Mouse (Mus musculus): ENCODE data around the gene Atp2b1.

The Atp2b1 gene

DNA sequence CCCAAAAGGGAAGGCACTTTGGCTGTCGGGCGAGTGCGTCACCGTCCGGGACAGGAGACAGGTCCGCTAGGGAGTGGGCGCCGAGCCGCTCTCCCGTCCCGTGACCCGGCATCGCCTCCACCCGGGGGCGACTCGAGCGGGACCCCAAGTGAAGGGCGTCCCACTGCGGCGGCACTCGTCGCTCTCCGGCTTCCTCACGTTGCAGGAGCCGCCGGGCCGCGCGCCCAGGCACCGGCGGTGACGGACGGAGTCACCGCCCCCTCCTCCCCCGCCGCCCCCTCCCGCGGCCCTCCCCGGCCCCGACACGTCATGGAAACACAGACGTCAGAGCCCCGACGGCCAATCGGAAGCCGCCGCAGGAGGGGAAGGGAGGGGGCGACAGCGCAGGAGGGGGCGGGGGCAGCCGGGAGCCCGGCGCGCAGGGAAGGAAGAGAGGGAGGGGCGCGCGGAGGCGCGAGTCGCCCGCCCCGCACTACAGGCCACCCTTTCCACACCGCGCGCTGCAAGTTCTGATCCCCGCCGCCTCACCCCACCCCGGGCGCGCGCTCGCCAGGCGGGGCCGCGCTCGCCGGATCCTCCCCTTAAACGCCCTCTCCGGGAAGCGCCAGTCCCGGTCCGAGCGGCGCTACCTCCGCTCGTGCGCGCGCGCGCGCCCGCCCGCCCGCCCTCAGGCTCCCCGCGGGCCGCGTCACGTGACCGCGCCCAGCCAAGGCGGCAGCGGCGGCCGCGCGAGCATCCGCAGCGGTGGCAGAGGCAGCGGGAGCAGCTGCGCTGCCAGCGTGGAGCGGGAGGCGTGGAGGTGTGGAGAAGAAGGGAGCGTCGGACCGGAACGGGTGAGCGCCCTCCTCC lies at the start of gene Atp2b1:
TSS of gene Atp2b1 (plus strand) at position 446 of the 849 bp plus-strand sequence.
- in situ Hi-C loops (cut with MboI; ENCODE audit: unreplicated experiment in 2 of 2), result loop anchor here (10.0 to 25.0 kb wide), 6 partner anchors 129 to 1573 kb away; partner anchors contain the start of genes Dusp6 (in 2 of the 2), Cep290 (in 1 of the 2), Phxr2 (in 1 of the 2) and Tmtc3 (in 1 of the 2)

- in situ Hi-C loops (cut with MboI; ENCODE audit: unreplicated experiment in 2 of 2), result no loop called here
These were observed 49.4 kb upstream of the Atp2b1 start for GRCm38 (mm10) chr10:98864851-98865250.

DNA sequence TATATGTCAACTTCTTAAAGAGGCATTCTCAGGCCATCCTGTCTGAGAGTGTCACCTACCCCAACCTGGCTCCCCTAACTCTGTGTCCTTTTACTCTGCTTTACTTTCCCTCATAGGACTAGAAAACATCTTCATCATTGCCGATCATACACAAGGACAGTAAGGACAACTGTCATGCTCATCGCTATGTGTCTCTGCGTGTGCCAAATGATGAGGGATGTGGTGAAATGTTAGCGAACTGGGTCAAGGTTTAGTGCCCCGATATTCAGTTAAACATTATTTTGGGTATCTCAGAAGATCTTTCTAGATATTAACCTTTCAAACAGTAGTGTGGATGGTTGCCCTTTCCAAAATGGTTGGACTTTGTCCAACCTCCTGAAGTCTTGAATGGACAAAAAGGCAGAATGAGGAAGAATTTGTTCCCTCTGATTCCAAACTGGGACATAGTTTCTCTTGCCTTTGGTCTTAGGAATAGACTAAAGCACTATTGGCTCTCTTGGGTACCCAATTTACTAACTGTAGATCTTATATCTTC lies 47.3 kb upstream of the Atp2b1 start:
- in situ Hi-C loops (cut with MboI; ENCODE audit: unreplicated experiment in 2 of 2), result no loop called here

DNA sequence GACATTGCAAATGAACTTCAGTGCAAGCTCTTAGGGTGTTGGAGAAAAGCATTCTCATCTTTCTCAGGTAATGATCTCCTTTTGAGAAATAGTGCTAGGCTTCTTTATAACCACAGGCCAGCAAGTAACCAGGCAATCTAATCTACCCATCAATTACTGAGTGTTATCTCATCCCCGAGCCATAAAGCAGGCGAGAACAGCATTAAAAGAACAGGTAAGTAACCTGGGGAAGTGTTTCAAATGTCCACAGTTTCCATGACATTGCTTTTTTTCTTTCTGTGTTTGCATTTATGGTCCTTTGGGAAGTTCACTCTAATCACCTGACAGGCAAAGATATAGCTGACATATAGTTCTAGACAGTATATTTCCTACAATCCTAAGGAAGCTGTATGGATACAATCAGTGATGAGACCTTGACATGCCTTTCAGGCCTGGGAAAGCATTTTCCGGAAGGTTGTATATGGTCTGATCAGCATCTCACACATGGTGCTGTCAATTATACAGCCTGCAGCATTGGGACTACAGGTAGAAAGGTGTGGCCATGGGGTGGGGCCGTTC lies 45.8 kb upstream of the Atp2b1 start:
- in situ Hi-C loops (cut with MboI; ENCODE audit: unreplicated experiment in 2 of 2), result no loop called here

DNA sequence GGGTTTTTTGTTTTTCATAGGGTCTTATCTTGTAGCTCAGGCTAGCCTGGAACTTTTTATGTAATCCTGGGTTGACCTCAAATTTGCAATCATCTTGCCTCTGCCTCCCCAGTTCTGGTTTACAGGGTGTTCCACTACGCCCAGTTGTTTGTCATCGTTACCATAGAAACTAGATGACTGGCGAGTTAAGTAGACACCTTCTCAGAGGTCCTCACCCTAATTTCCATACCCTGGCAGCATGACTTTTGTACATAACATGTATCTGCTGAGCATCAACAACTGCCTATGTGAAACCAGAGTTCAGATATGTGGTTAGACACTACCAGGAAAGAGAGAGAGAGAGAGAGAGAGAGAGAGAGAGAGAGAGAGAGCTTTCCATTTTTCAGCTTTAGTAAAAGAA lies 36.4 kb upstream of the Atp2b1 start:
- in situ Hi-C loops (cut with MboI; ENCODE audit: unreplicated experiment in 2 of 2), result no loop called here

DNA sequence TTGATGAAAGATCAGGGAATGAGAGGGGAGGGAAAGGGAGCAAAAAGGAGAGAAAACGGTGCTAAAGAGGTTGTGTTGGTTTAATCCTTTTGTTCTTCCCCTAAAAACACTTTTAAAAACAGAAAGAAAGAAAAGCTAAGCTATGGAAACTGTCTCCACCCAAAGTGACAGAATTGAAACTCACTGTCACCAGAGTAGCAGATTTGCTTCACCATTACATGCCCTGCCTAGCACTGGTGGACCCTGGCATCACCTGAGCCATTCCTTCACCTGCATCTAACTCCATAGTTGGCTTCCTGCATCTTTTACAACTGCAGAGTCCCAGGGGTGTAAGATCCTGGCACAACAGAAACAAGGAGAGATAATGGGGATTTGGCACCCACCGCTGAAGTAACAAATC lies 35.6 kb upstream of the Atp2b1 start:
- in situ Hi-C loops (cut with MboI; ENCODE audit: unreplicated experiment in 2 of 2), result no loop called here

DNA sequence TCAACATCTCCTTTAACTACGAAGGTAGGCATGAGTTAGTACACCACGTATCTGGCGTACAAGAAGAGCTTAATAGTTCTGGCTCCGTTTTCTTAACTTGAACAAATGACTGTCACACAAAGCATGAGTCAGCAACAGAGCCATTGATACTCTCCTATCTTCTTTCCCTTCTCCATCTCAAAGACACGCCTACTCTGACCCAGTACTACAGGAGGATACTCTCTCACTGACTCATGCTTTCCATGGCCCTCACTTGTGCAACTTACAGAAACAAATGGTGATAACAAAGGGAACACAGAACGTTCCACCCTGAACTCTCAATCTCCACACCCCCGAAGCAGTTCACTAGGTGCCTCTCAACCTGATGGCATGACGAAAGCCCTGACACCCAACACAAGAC lies 34.1 kb upstream of the Atp2b1 start:
- in situ Hi-C loops (cut with MboI; ENCODE audit: unreplicated experiment in 2 of 2), result no loop called here

DNA sequence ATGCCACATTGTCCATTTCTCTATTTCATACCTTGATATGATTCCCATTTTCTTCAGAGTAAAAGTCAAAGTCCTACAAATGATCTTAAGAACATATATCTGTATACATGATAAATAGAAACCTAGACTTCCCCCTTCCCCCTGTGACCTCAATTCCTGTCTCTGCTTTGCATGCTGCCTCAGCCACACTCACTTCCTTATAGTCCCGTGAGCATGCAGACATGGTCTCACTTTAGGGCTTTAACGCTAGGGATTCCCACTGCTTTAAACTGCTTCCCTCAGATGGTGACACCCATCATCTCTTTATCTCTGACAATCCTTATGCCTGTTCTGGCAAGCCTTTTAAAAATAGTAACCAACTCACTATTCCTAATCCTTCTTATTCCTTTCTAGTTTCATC lies 33.5 kb upstream of the Atp2b1 start:
- in situ Hi-C loops (cut with MboI; ENCODE audit: unreplicated experiment in 2 of 2), result no loop called here

DNA sequence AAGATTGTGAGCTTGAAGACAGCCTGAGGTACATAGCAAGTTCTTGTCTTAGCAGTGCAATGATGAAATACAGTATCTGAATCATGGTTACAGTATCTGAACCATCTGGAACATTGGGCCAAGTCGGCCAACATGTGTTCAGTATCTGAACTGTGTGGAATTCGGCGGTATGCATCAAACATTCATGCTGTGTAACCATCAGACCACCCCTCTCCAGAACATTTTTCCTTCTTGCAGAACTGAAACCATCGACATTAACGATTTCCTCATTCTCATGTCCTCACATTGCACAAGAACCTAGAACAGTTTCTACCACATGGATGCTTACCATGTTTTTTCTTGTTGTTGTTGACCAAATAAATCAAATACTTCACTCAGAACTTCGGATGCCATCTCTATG lies 32.7 kb upstream of the Atp2b1 start:
- in situ Hi-C loops (cut with MboI; ENCODE audit: unreplicated experiment in 2 of 2), result no loop called here

- in situ Hi-C loops (cut with MboI; ENCODE audit: unreplicated experiment in 2 of 2), result no loop called here
These were observed 31.6 kb upstream of the Atp2b1 start for GRCm38 (mm10) chr10:98882587-98882986.

GRCm38 (mm10) chr10:98884445-98884844 lies 29.8 kb upstream of the Atp2b1 start:
- in situ Hi-C loops (cut with MboI; ENCODE audit: unreplicated experiment in 2 of 2), result no loop called here

DNA sequence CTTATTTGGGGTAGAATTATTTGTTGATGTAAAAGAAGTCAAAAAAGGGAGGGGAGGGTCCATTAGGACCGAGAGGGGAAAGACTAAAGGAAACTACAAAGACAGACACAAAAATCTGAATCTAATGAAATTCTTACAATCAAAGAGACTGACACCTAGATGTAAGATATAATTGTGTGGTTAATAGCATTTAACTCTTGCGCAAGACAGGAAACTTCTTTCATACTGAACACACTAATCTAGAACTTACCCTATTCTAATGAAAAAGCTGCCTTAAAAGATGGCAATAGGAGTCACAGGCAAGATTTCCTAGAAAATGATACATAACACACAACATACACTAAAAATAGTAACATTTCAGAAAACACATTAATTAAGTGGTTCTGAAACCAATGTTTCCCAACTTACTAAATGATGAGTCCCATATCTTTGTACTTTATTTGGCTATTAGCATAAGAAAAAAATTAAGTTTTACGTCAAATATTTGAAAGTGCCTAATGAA lies 27.4 kb upstream of the Atp2b1 start:
- in situ Hi-C loops (cut with MboI; ENCODE audit: unreplicated experiment in 2 of 2), result no loop called here

DNA sequence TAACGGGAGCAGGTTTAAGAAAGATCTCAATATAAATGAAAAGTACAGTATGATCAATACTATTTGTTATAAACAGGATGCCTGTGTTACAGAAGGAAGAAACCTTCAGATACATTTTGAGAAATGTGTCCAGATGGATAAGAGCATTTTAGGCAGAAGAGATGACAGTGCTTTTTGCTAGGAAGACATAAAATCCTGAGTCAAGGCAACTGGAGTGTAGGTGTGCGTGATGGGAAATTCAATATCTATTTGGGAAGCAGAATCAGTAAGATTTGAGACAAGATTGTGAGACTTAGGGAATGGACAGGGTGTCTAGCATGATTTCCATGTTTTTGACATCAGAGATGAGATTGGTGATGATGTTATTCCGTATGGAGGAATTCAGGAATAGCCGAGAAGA lies 22.8 kb upstream of the Atp2b1 start:
- in situ Hi-C loops (cut with MboI; ENCODE audit: unreplicated experiment in 2 of 2), result no loop called here

DNA sequence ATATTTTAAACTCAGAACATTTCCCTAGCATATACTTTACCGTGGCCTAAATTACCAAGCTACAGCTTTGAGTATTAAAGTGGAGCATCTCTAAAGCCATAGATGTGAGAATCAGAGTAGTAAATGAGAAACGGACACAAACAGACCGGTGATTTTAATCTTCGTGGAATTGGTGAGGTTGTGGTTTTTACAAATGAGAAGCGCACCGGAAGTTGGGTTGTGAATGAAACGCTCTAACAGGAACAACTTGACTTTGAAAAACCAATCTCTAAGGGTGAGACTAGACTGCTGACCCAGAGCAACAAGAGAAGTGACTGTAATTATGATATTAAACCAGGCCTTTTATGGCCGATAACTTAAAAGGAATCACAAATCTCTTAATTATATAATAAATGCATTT lies 16.7 kb upstream of the Atp2b1 start:
- in situ Hi-C loops (cut with MboI; ENCODE audit: unreplicated experiment in 2 of 2), result no loop called here

DNA sequence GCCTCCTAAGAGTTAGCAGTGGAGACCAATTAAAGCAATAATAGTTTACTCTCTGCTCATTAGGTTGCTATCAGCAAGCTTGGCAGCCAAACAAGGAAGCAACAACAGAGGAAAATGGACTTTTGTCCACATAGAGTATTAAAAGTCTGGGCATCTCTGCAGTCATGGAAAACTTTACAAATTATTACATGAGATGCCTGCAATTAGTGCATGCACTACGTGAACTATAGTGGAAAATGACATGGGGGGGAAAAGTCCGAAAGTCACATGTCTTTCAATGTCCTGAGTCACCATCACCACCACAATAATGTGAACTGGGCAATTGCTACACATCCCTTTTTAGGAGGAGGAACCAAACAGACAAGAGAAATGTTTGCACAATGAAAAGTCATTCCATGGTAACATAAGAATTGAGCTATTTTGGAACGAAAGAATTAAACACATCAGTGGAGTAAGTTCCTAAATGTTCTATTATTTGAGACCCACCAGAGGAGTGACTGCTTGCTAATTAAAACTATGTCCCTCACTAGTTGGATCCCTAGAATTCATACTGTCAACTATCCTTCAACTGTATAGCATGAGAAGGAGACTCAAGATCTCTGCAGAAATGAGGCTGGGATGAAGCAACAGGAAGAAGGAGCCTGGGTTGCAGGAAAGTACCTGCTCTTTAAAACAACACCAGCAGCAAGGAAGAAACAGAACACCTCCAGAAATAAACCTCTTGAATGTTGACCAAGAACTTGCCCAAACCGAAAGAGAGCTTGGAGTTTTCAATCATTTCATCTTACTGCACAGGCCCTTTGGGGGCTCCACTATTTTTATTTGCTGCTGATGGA lies 16.1 kb upstream of the Atp2b1 start:
- in situ Hi-C loops (cut with MboI; ENCODE audit: unreplicated experiment in 2 of 2), result no loop called here

GRCm38 (mm10) chr10:98901533-98901932 lies 12.7 kb upstream of the Atp2b1 start:
- in situ Hi-C loops (cut with MboI; ENCODE audit: unreplicated experiment in 2 of 2), result loop anchor here (25.0 kb wide), 3 partner anchors 236 to 1586 kb away; partner anchors contain the start of genes Cep290 (in 1 of the 2), Dusp6 (in 1 of the 2), Phxr2 (in 1 of the 2) and Tmtc3 (in 1 of the 2)

GRCm38 (mm10) chr10:98905987-98906386 lies 8.2 kb upstream of the Atp2b1 start:
- in situ Hi-C loops (cut with MboI; ENCODE audit: unreplicated experiment in 2 of 2), result loop anchor here (25.0 kb wide), 3 partner anchors 231 to 1581 kb away; partner anchors contain the start of genes Cep290 (in 1 of the 2), Dusp6 (in 1 of the 2), Phxr2 (in 1 of the 2) and Tmtc3 (in 1 of the 2)

- in situ Hi-C loops (cut with MboI; ENCODE audit: unreplicated experiment in 2 of 2), result loop anchor here (25.0 kb wide), 3 partner anchors 230 to 1580 kb away; partner anchors contain the start of genes Cep290 (in 1 of the 2), Dusp6 (in 1 of the 2), Phxr2 (in 1 of the 2) and Tmtc3 (in 1 of the 2)
These were observed 7.2 kb upstream of the Atp2b1 start for GRCm38 (mm10) chr10:98906941-98907549.

DNA sequence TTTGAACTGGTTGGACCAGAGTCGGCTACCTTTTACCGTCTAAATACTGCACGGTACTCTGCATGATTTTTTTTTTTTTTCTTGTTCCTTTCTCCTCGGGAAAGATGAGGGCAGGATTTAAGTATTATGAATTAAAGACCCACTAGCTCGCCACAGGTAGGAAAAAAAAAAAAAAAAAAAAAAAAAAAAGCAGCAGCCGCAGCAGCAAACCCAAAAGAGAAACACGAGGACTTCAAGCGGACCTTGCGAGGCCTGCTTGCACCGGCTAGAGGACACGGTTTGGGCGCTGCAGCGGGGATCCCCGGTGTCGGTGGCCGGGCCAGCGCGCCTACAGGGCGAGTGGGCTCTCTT lies 621 bp upstream of the Atp2b1 start:
- in situ Hi-C loops (cut with MboI; ENCODE audit: unreplicated experiment in 2 of 2), result loop anchor here (10.0 to 25.0 kb wide), 6 partner anchors 129 to 1574 kb away; partner anchors contain the start of genes Dusp6 (in 2 of the 2), Cep290 (in 1 of the 2), Phxr2 (in 1 of the 2) and Tmtc3 (in 1 of the 2)

Measured in v-Abl transformed pro-B cells (cell line).